Mouse (Mus musculus) liver, adult 2 months (tissue): ENCODE measurements at regions not wholly inside any gene's neighbourhood (a gene's known extent, or its start where the extent isn't known, plus 50 kb on each side); places are given as distances from the start of the nearest gene placed in this dataset.

Experiments used
- CTCF ChIP-seq: fragments of 200-500 bp; IDR thresholded peaks from 2 replicates; pipeline ENCODE4 v1.5.1; 2011; ENCODE audit warnings: low read depth, low read length, control low read depth
- POLR2A ChIP-seq: fragments of 200-500 bp; IDR thresholded peaks from 2 replicates; pipeline ENCODE4 v1.6.1; 2011; ENCODE audit warnings: low read length, control low read depth; ENCODE audit not compliant: insufficient read depth; ENCODE audit errors: extremely low read depth

- TF ChIP-seq CTCF (no peak), POLR2A (no peak)
Observed at GRCm38 (mm10) chr13:101592355-101592754, 175.7 kb downstream of the Pik3r1 start.
